8 mouse cellular contexts compared by ENCODE assay signal in the genomic region with DNA sequence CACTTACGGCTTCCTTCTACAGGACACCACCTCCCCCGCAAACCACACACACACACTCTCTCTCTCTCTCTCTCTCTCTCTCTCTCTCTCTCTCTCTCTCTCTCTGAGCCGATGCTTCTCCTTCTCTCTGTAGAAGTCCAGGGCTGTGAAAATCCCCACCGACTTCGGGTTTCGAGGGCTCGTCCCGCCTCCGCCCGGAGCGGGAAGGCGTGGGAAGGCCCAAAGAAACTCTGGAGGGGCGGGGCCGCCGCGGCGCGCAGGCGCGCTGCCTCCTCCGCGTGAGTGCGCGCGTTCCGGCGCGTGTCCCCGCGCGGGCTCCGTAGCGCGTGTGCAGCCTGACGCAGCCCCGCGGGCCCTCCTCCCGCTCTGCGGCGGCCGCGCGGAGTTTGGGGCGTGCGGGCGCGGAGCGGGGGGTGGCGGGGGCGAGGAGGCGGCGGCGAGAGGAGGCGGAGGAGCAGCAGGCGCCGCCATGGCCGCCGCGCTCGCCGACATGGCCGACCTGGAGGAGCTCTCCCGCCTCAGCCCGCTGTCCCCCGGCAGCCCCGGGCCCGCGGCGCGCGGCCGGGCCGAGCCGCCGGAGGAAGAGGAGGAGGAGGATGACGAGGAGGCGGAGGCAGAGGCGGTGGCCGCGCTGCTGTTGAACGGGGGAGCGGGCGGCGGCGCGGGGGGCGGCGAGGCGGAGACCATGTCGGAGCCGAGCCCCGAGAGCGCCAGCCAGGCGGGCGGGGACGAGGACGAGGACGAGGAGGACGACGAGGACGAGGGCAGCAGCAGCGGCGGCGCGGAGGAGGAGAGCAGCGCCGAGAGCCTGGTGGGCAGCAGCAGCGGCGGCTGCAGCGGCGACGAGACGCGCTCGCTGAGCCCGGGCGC. TPM values are rescaled to one million over a fixed set of nuclear protein-coding genes. Genes with fewer than 3 reads are reported as not detected.
A peak's percentile ranks its signal among the peaks of the same experiment; 100 is the strongest.
DNase-seq lines count a peak whose midpoint lies in the region; ATAC-seq and TF ChIP-seq lines count a peak whose summit lies in the region.

No protein-coding gene starts in this region.

- DNase-seq in B cell, adult 2 months: peak; percentile 94 to 95
- peak; percentile 97 for DNase-seq in brain, adult 2 months (ENCODE audit: low read depth, low spot score)
- DNase-seq in kidney, postnatal 0 days (ENCODE audit: low spot score): peak; percentile 94
- DNase-seq in liver, embryonic 11.5 days (ENCODE audit: low spot score): peak; percentile 82
- DNase-seq in naive thymus-derived CD4-positive, alpha-beta T cell, adult 2 months (ENCODE audit: low read depth): peak; percentile 96

- H3K27me3 ChIP-seq in heart, embryonic 12.5 days (replicated peaks): no peaks in the 10 kb centered on the region
- no peaks in the 10 kb centered on the region for H3K27me3 ChIP-seq in kidney, postnatal 0 days (ENCODE audit: insufficient read depth, low read length)
- no peaks in the 10 kb centered on the region for H3K27me3 ChIP-seq in liver, embryonic 11.5 days (replicated peaks; ENCODE audit: control insufficient read depth, insufficient read depth, low read length)
- H3K27me3 ChIP-seq in stomach, embryonic 14.5 days (ENCODE audit: control insufficient read depth, insufficient read depth, low read length): no peaks in the 10 kb centered on the region

- peak overlapping the region; percentile 94 for H3K4me3 ChIP-seq in heart, embryonic 12.5 days
- H3K4me3 ChIP-seq in kidney, postnatal 0 days (replicated peaks; ENCODE audit: low read depth, low read length): peak overlapping the region; percentile 96
- peak overlapping the region; percentile 82 for H3K4me3 ChIP-seq in liver, embryonic 11.5 days (ENCODE audit: low read depth, low read length)
- peak overlapping the region; percentile 99 for H3K4me3 ChIP-seq in stomach, embryonic 14.5 days (ENCODE audit: low read depth, low read length)

- peaks cover 23% of the 10 kb centered on the region for H3K4me1 ChIP-seq in heart, embryonic 12.5 days (replicated peaks)
- H3K4me1 ChIP-seq in kidney, postnatal 0 days (replicated peaks; ENCODE audit: insufficient read depth, low read length): peaks cover 8% of the 10 kb centered on the region
- H3K4me1 ChIP-seq in liver, embryonic 11.5 days (replicated peaks; ENCODE audit: control insufficient read depth, insufficient read depth, low read length): peaks cover 26% of the 10 kb centered on the region
- peaks cover 17% of the 10 kb centered on the region for H3K4me1 ChIP-seq in stomach, embryonic 14.5 days (ENCODE audit: control insufficient read depth, insufficient read depth, low read length)

- peak overlapping the region; percentile 98 for H3K9ac ChIP-seq in heart, embryonic 12.5 days
- peak overlapping the region; percentile 98 for H3K9ac ChIP-seq in kidney, postnatal 0 days (ENCODE audit: low read depth, low read length)
- H3K9ac ChIP-seq in liver, embryonic 11.5 days (ENCODE audit: low read depth, low read length): peak overlapping the region; percentile 96
- H3K9ac ChIP-seq in stomach, embryonic 14.5 days (replicated peaks; ENCODE audit: low read depth, low read length): peak overlapping the region; percentile 98

- TF ChIP-seq CTCF in kidney, postnatal 0 days (IDR thresholded peaks at IDR 0.05; ENCODE audit: low read depth): no peak

- no peaks in the 10 kb centered on the region for H3K9me3 ChIP-seq in heart, embryonic 12.5 days (replicated peaks)
- H3K9me3 ChIP-seq in kidney, postnatal 0 days (replicated peaks; ENCODE audit: low read length): no peaks in the 10 kb centered on the region
- no peaks in the 10 kb centered on the region for H3K9me3 ChIP-seq in liver, embryonic 11.5 days (ENCODE audit: control insufficient read depth, low read length)
- H3K9me3 ChIP-seq in stomach, embryonic 14.5 days (ENCODE audit: control insufficient read depth, low read depth, low read length): no peaks in the 10 kb centered on the region

- H3K4me2 ChIP-seq in heart, embryonic 12.5 days: peak overlapping the region; percentile 74
- peak overlapping the region; percentile 79 for H3K4me2 ChIP-seq in kidney, postnatal 0 days (ENCODE audit: low read length)
- peak overlapping the region; percentile 90 for H3K4me2 ChIP-seq in liver, embryonic 11.5 days
- peak overlapping the region; percentile 69 for H3K4me2 ChIP-seq in stomach, embryonic 14.5 days (replicated peaks; ENCODE audit: low read depth, low read length)

- peak; percentile 92 for ATAC-seq in erythroblast, adult 5-6 weeks (replicated peaks; ENCODE audit: low FRiP score, poor library complexity, severe bottlenecking)
- peak; percentile 93 for ATAC-seq in heart, embryonic 12.5 days (ENCODE audit: insufficient number of reproducible peaks, low FRiP score)
- ATAC-seq in kidney, postnatal 0 days (replicated peaks; ENCODE audit: low FRiP score, low read depth): peak; percentile 91
- peak; percentile 90 for ATAC-seq in liver, embryonic 11.5 days (replicated peaks; ENCODE audit: low FRiP score)
- peak; percentile 93 for ATAC-seq in stomach, embryonic 14.5 days (ENCODE audit: insufficient number of reproducible peaks, insufficient read depth, low FRiP score, low read depth)

- WGBS in heart, embryonic 12.5 days: under 1% methylated on average over 103 of the region's 117 CpGs
- WGBS in kidney, postnatal 0 days: under 1% methylated on average over 71 of the region's 117 CpGs
- whole genome bisulfite sequencing in liver, embryonic 11.5 days: under 1% methylated on average over 113 of the region's 117 CpGs
- WGBS in stomach, embryonic 14.5 days: under 1% methylated on average over 90 of the region's 117 CpGs

- H3K36me3 ChIP-seq in heart, embryonic 12.5 days: no peaks in the 10 kb centered on the region
- no peaks in the 10 kb centered on the region for H3K36me3 ChIP-seq in kidney, postnatal 0 days (ENCODE audit: insufficient read depth, low read length)
- no peaks in the 10 kb centered on the region for H3K36me3 ChIP-seq in liver, embryonic 11.5 days (ENCODE audit: control insufficient read depth, insufficient read depth, low read length)
- H3K36me3 ChIP-seq in stomach, embryonic 14.5 days (ENCODE audit: control insufficient read depth, insufficient read depth, low read length): no peaks in the 10 kb centered on the region

- peak overlapping the region; percentile 94 for H3K27ac ChIP-seq in heart, embryonic 12.5 days (ENCODE audit: poor library complexity, severe bottlenecking)
- peak overlapping the region; percentile 98 for H3K27ac ChIP-seq in kidney, postnatal 0 days
- peak overlapping the region; percentile 72 for H3K27ac ChIP-seq in liver, embryonic 11.5 days (ENCODE audit: low read depth, low read length)
- peak overlapping the region; percentile 97 for H3K27ac ChIP-seq in stomach, embryonic 14.5 days (ENCODE audit: low read length)

RNA-seq across cellular contexts. Expression of a gene that starts 1.0 kb away (rescaled TPM):
- total RNA-seq in erythroblast, adult 5-6 weeks (2015; ENCODE audit: low replicate concordance): 10.2 and 14.4 TPM in 2 replicates
- total RNA-seq in erythroblast, adult 5-6 weeks (2017; ENCODE audit: low replicate concordance): 10.0 and 16.9 TPM in 2 replicates
- polyA plus RNA-seq in heart, embryonic 12.5 days (2016; fragmentation: Nextera tagmentation; extraction: Ambion mirVana): 10.8 and 12.8 TPM in 2 replicates
- 13.0 and 13.9 TPM in 2 replicates for polyA plus RNA-seq in kidney, postnatal 0 days (2015; fragmentation: Nextera tagmentation; extraction: Ambion mirVana)
- polyA plus RNA-seq in liver, embryonic 11.5 days (2014; fragmentation: Nextera tagmentation; extraction: Ambion mirVana): 10.3 and 10.5 TPM in 2 replicates
- 19.6 and 19.7 TPM in 2 replicates for polyA plus RNA-seq in stomach, embryonic 14.5 days (2014; fragmentation: Nextera tagmentation; extraction: Ambion mirVana)

Comparison
In these comparisons a context has a peak if more than half of its experiments do, and no peak if none do; other contexts are left out.
1. Peak in every context shown above with its lines: DNase-seq, ATAC-seq, H3K4me3 ChIP-seq and H3K27ac ChIP-seq.